Mouse (Mus musculus): ENCODE data around the gene Nln.

Gene Nln

DNA sequence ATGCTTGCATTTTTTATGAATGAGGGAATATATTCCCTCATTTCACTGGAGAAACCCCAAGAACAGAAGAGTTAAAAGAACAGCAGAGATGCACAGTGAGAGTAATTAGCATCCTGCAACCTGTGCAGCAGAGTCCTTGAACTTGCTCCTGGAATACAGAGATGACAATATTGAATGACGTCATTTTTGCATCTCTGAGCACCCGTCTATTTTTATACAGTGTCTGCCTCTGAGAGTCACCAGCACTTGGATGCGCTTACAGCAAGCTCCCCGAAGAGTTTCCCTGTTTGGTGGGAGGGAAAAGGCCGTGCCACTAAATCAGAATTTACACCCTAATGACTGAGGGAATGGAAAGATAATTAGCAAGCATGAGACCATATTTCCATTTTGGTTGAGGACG lies 96.0 kb downstream of the Nln start:
- DNase-seq = no peak

GRCm38 (mm10) chr13:104012214-104012833 lies 97.1 kb downstream of the Nln start:
- no peak for DNase-seq

DNA sequence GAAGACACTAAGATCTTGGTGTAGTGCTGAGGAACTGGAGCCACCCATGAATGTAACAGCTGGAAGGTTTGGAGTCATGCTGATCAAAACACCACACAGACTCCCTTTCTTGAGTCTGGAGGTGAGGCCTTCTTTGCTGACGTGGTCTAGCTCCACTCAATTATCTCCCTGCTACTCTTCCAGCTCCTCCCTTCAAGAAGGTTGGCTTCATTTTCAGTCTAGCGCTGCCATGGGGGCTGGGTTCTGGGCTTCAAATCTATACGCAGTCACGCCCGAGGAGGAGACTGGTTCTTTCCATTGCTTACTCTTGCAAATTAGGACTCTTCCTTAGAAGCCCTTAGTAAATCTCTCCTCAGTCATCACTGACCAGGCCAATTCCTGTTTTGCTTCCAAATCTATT lies 98.1 kb downstream of the Nln start:
- DNase-seq = no peak

- no peak for DNase-seq
Measured at GRCm38 (mm10) chr13:104005231-104005845, 104.1 kb downstream of the Nln start.

DNA sequence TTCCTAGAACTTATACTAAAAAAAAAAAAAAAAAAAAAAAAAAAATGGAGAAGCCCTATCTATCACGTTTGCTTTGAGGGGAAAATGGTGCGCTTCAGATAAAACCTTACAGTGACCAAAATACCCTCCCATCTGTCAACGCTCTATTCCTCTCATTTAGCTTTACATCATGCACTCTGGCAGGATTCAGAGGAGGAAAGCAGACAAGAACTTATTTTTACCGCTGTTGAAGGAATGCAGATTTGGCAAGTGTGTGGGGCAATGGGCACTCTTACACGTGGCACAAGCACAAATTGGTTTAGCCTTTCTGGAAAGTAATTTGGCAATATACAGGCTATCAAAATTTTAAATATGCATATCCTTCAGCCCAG lies 115.3 kb downstream of the Nln start:
- DNase-seq = no peak

- no peak for DNase-seq
Measured at GRCm38 (mm10) chr13:103993142-103994084, 116.0 kb downstream of the Nln start.

- no peak for DNase-seq
Measured at GRCm38 (mm10) chr13:103986660-103987059, 122.8 kb downstream of the Nln start.

- no peak for DNase-seq
Measured at GRCm38 (mm10) chr13:103985510-103986278, 123.7 kb downstream of the Nln start.

GRCm38 (mm10) chr13:103982376-103982775 lies 127.0 kb downstream of the Nln start:
- no peak for DNase-seq

GRCm38 (mm10) chr13:103980414-103980813 lies 129.0 kb downstream of the Nln start:
- no peak for DNase-seq

DNA sequence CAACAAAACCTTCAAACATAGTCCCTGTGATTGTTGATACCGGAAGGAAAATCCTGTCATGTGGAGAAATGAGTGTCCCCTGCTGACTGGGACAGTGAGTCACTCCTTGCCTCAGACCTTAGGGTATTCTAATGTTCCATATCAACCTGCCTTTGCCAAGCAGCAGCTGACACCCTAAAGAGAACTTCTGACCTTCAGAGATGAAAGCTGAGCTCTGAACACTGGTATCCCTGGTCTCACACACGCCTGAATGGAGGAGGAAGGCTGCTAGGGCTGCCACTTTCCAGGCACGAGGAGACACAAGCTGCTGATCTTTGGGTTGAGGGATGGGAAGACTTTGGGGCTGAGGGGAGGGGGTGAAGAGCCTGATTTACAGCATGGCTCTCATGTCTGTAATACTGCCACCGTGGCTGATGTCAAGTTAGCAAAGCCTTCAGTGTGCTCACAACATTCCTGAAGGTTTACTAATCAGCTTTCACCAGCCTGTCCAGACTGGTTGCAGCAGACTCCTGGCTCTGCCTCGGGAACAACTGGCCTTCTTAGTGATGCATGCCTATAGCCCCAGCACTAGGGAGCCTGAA lies 131.0 kb downstream of the Nln start:
- no peak for DNase-seq

DNA sequence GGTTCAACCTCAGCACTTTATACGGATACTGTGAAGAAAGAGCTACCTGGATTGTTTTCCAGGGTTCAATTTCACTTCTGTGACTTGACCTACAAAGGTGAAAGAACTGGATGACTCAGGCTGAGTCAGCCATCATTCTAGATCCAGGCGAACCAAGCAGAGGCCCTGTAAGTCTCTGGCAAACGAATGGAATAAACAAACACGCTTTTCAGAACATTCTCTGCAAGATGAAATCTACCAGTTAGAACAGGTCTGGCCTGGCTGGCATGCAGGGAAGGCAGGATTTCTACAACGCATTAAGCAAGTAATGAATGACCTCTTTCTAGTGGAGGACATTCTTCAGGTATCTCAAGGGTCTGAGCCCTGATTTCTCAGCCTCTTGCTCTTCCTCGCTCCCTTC lies 131.6 kb downstream of the Nln start:
- no peak for DNase-seq

DNA sequence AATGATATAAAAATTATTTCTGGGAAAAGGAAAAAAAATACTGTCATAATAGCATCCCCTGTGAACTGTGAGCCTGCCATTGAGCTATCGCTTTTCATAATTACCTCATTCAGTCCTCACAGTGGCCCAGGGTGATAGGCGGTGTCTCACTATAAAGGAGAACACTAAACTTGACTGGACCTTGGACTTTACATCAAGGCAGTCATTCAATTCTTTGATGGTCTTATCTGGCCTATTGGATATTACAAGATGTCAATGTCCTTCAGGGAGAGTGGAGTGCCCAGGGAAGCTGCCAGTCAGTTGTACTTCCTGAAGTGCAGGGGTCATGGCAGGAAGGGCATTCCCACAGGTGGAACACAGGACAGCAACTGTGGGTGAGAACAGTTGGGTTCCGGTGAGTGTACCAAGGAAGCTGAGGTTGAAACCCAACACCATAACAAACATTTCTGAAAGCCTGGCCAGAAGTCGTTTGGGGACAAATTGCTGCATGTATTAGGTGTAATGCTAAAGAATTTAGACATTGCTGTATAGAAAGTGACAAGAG lies 133.2 kb downstream of the Nln start:
- no peak for DNase-seq

DNA sequence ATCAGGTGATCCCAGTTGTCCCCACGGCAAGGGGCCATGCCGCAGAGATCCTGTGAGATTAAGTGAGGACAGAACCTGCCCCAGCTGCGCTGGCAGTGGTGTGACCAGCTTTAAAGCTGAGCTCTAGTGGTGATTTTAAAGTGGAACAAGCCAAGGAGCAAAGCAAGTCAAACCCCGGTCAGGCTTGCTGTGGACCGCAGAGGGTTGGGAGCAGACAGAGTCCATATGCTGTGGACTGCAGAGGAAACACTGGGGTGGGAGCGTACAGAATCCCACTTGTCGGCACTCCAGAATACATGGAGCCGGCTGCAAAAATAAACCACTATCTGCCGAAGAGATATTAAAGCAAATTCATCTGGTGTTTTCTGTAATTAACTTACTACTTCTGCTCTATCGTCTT lies 134.3 kb downstream of the Nln start:
- no peak for DNase-seq

DNA sequence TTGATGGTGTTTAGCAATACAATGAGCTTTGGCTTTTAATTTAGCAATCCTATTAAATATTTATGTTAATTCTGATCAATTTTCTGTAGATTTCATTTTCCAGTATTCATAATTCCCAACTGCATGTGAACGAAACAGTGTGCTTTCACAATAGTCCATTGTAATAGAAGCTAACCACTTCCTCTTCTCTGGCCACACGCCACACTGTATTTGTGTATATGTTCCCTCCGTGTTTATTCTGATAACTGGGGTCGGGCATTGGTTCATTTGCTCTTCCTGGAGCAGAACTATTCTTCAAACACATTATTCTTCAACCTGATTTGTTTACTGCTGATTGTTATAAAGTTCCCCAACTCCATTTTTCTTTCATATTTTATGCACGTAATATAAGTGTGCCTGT lies 135.4 kb downstream of the Nln start:
- DNase-seq = no peak

Data from spleen, adult 18-20 months (tissue).